Mouse (Mus musculus): Measurements from ENCODE around the gene Asic2. TPM values are rescaled to one million over a fixed set of nuclear protein-coding genes. Genes with fewer than 3 reads are reported as not detected.

The Asic2 gene
- polyA plus RNA-seq, 1 experiment: 2.3 TPM

- DNase-seq (ENCODE audit: low read depth): peak; percentile 38
These were observed 123.1 kb downstream of the Asic2 start for GRCm38 (mm10) chr11:81845010-81845685.

DNA sequence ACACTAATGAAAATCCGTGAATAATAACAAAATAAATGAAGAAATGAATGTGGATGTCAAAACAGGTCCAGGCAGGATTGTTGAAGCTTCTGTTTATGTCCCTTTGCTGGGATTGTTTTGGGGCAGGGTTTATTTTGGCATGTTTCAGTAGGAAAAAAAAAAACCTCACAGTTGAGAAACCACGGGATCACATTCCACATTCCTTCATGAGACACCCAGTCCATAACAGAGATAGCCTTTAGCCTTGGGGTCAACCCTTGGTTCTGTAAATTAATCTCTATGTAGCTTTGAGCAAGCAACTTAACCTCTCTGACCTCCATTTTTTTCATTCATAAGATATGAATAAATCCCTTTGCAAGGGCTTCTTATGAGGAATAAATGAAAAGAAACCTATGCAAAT lies 127.3 kb downstream of the Asic2 start:
- no peak for DNase-seq (ENCODE audit: low read depth)

GRCm38 (mm10) chr11:81838426-81838825 lies 129.8 kb downstream of the Asic2 start:
- no peak for DNase-seq (ENCODE audit: low read depth)

DNA sequence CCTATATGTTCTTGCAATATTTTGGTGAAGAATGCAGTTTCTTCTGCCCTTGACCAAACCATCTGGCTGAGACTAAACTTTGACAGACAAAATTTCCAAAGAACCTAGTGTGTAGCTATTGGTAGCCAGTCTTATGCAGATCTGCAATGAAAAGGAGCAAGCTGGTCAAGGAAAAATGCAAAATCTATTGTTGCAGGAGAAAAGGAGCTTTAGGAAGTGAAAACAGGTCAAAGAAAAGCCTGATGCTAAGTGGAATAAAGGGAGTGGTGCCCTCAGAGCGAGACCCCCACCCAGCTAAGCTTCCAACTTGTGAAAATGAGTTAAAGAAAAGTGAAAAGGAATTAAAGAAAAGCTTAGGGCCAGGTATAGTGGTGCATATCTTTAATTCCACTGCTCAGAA lies 135.9 kb downstream of the Asic2 start:
- no peak for DNase-seq (ENCODE audit: low read depth)

DNA sequence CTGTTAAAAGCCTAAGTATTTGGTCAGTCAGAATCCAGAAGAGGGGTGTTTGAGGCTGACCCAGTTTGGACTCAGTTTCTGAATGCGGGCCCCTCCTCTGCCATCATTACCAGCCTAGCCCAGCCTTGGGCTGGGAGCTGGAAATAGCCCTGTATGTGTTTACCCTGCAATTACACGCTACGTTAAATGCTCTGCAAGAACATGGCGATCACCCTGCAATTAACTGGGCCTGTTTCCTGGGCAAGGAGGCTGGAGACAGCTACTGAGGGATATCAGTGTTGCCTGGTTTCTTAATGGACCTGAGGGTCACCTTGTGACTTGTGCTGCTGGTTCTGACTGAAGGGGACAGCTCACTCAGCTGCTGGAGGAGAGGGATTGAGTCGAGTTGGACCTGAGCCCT lies 151.7 kb downstream of the Asic2 start:
- DNase-seq (ENCODE audit: low read depth): no peak

DNA sequence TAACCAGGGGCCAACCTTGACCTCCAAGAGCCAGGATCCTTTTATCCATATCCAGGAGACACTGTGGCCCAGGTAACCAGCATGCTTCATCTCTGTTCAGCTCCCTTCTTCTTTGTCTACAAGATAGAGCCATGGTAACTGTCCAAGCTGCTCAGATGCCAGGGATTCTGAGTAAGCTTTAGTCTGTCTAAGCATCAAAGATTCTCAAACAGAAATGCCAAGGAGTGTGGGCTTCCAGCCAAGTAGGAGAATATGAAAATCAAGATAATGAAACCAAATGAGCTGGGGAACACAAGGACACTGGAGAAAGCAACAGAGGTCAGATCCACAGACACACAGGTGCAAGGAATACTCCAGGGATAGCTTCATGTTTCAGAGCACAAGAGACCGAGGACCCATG lies 153.4 kb downstream of the Asic2 start:
- no peak for DNase-seq (ENCODE audit: low read depth)

GRCm38 (mm10) chr11:81806905-81807659 lies 161.2 kb downstream of the Asic2 start:
- DNase-seq (ENCODE audit: low read depth): no peak

DNA sequence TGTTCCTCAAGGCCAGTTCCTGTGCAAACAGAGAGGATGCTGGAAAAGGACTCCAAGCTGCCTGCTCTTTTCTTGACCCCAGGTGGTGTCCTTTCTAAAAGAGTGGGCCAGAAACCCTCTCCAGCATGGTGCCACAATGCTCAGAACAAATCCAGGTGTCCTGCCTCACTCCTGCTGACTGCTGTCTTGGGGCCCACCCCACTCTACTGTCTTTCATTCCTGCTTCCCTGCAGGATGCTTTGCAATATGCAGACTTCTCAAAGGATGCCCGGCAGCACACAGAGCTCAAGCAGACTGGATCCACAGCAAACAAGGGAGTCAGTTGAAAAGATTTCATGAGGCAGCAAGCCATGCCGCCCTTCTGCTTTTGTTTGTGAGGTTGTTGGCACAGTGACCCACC lies 164.7 kb downstream of the Asic2 start:
- DNase-seq (ENCODE audit: low read depth): no peak

DNA sequence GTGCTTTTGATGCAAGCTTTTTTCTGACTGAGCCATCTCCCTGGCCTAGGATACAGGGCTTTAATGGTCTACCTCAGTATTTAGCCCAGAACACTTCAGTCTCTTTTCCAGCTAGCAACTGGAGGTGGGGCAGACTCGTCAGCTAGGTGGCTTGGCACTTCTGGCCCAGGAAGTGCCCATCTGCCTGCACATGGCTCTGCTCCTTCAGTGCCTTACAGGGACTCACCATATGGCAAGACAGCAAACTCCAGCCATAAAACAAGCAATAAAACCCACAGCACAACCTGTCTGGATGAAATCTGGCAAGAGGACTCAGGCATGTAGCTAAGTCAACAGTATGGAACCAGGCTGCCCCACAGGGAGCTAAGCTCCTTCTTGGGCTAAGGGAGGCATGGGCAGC lies 165.6 kb downstream of the Asic2 start:
- DNase-seq (ENCODE audit: low read depth): no peak

DNA sequence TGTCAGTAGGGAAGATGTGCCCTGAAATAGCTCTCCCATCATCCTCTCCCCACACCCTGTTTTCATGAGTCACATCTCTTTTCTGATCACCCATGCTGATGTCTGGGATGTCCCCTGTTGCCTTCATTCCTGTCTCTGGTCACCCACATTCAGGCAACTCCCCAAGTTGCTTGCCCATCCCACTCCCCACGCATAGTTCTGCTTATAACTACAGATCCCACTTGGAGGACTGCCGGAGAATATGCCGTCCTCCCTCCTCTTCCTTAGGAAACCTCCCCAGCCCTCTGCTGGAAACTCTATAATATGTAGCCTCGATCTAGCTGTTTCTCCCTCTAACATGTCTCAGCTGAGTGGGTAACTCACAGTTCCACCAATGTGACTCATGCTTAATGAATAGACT lies 167.4 kb downstream of the Asic2 start:
- no peak for DNase-seq (ENCODE audit: low read depth)

DNA sequence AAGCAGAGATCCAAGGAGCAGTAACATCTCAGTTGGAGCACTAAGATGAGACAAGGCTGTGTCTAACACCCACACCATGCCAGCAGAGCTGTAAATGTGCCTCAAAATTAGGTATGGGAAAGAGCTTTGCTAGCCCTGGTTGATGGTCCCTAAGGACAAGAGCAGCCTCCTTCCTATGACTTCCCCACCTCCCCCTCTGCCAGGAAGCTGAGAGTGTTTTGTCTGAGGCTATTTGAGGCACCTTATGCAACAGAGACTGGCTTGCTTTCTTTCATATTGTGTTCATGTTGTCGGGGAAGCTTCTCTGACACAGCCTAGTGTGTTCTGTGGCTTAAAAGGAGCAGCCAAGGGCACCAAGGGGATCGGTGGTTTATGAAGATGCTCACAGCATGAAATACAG lies 174.7 kb downstream of the Asic2 start:
- DNase-seq (ENCODE audit: low read depth): no peak

GRCm38 (mm10) chr11:81791579-81791978 lies 176.7 kb downstream of the Asic2 start:
- no peak for DNase-seq (ENCODE audit: low read depth)

DNA sequence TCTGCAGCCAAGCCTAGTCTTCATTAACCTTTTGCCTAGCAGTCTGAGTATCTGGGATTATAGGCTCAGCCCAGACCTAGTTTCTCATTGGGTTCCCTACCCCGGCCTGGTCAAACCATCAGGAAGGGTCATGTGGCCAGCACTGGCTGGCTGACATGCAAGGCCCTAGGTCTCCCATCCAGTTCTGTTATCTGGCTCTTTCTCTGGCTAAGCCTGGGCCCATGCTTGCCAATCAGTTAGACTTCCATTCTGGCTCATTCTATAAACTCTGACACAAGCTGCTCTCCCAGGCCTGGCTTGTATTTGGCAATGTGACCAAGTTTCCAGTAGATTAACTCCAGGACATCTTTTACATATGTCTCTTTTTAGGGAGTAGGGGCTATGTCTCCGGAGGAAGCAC lies 187.7 kb downstream of the Asic2 start:
- no peak for DNase-seq (ENCODE audit: low read depth)

- DNase-seq (ENCODE audit: low read depth): no peak
These were observed 188.4 kb downstream of the Asic2 start for GRCm38 (mm10) chr11:81779881-81780280.

DNA sequence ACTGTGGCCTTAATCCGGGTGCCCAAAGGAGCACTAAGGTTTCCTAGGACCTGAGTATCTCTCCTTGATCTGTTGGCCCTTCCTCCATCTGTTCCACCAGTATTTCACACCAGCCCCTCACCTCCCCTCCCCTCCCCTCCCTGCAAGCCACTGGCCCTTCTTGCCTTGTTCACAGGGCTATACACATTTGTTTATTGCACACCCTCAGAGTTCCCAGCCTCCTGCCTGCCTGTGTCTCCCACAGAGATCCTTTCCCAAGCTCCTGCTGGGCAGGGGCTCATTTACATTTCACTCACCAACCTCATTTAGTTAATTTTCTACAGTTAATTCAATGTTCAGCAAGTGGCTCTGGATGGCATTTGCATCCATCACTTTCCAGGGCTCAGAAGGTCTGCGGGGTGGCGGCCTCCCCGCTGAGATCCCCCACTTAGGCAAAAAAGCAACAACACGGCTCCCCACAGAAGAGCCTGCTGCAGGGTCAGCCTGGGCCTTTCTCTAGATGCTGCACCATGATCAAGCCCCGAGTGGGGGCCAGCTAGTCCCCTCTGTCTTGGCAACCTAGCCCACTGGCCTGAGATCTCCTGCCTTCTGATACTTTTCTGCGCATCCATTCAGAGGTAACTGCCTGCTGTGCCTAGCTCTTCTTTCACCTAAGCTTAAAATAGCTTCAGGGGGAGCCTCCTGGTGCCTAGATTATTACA lies 196.9 kb downstream of the Asic2 start:
- no peak for DNase-seq (ENCODE audit: low read depth)

- no peak for DNase-seq (ENCODE audit: low read depth)
These were observed 198.5 kb downstream of the Asic2 start for GRCm38 (mm10) chr11:81769691-81770260.

DNA sequence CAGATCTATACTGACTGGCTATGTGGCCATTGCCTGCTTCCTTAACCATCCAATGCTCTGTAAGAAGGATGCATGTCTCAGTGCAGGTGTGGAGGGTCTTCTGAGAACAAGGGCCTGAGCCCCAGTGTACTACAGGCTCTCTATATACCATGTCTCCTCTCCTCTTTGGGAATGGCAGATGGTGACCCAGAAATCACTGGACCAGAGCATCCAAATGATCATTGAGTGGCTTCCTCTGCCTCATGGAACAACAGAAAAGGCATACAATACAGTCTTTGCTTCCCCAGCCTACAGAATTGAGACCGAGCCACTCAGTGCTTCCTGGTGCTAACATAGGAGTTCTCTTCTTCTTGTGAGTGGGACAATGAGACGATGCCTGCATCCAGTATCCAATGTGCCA lies 200.0 kb downstream of the Asic2 start:
- DNase-seq (ENCODE audit: low read depth): no peak

GRCm38 (mm10) chr11:81767781-81768180 lies 200.5 kb downstream of the Asic2 start:
- DNase-seq (ENCODE audit: low read depth): no peak

- no peak for DNase-seq (ENCODE audit: low read depth)
These were observed 203.0 kb downstream of the Asic2 start for GRCm38 (mm10) chr11:81765288-81765687.

- no peak for DNase-seq (ENCODE audit: low read depth)
These were observed 203.5 kb downstream of the Asic2 start for GRCm38 (mm10) chr11:81764778-81765177.

- no peak for DNase-seq (ENCODE audit: low read depth)
These were observed 211.0 kb downstream of the Asic2 start for GRCm38 (mm10) chr11:81757221-81757620.

DNA sequence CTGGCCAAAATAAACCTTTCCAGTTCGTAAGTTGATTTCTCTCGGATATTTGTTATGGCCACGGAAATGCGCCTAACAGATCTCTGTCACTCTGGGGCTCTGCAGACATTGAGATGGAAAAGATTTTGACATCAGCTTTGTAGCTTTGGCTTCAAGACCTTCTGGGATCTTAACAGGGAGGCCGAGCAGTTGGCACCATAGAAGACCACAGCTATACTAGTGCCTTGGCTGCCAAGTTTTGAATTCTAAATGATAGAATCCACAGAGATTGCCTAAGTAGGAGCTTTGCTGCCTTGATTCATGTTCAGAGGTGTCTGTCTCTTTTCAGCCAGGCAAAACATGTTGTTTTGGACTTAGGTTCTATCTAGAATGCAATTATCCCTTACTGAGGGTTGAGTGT lies 217.4 kb downstream of the Asic2 start:
- no peak for DNase-seq (ENCODE audit: low read depth)

- no peak for DNase-seq (ENCODE audit: low read depth)
These were observed 218.2 kb downstream of the Asic2 start for GRCm38 (mm10) chr11:81750016-81750415.
